11 mouse cellular contexts compared by ENCODE assay signal in the genomic region with DNA sequence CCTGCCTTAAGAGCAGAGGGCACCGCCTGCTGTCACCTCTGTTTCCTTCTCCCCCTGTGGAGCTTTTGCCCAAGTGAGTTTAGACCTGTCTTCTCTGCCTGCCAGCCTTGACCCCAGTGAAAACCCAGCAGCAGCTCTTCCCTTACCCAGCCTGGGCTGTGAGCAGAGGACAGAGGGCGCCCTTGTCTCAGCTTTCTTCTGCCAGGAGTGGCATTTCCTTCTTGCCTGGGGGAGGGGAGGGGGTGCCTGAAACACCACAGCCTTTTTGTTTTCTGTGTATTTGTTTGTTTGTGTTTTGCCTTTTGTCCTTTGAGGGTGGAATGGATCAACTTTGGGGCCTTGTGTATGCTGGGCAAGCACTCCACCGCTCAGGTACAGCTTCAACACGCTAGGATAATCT. TPM values are rescaled to one million over a fixed set of nuclear protein-coding genes. Genes with fewer than 3 reads are reported as not detected.
DNase-seq lines count a peak whose midpoint lies in the region; ATAC-seq and TF ChIP-seq lines count a peak whose summit lies in the region.
"Had no signal": no experiment of that assay in that cellular context is flagged by ENCODE, and none has a peak within 500 bp of the region (broad histone marks: within the 10 kb centered on the region; RNA-seq: fewer than 3 reads in every experiment).

No protein-coding gene starts in this region.

- H3K27ac ChIP-seq in heart, embryonic 12.5 days (ENCODE audit: poor library complexity, severe bottlenecking), result peak overlapping the region; percentile 4; the same call in 1 of the 2 replicates
- no peak overlapping the region for H3K27ac ChIP-seq in spleen, adult 2 months (ENCODE audit: insufficient read depth, low read length)
- H3K27ac ChIP-seq in kidney, embryonic 16.5 days (ENCODE audit: low read length), result peak overlapping the region; percentile 88
- H3K27ac ChIP-seq: hindbrain, embryonic 13.5 days; limb, embryonic 13.5 days had no signal

- intact Hi-C loops in left cerebral cortex, postnatal 4 days (cut with DNase I), result no loop called here

- H3K4me1 ChIP-seq in heart, embryonic 12.5 days (replicated peaks), result peaks cover 16% of the 10 kb centered on the region
- H3K4me1 ChIP-seq in spleen, adult 2 months (ENCODE audit: control insufficient read depth, insufficient read depth, insufficient read length), result peaks cover 9% of the 10 kb centered on the region; the same call in 1 of the 2 replicates
- peaks cover 14% of the 10 kb centered on the region for H3K4me1 ChIP-seq in kidney, embryonic 16.5 days (ENCODE audit: insufficient read depth, low read length)
- H3K4me1 ChIP-seq: hindbrain, embryonic 13.5 days; limb, embryonic 13.5 days had no signal

- 66% methylated on average over 4 of the region's 4 CpGs for WGBS in heart, embryonic 12.5 days
- WGBS in spleen, adult 2 months, result 80% methylated on average over 4 of the region's 4 CpGs
- 70% methylated on average over 4 of the region's 4 CpGs for WGBS in kidney, embryonic 16.5 days

- 0 out of 2 replicates have a peak overlapping the region, but pooled peaks have one; percentile 0 for H3K9ac ChIP-seq in heart, embryonic 12.5 days
- H3K9ac ChIP-seq in kidney, embryonic 16.5 days (replicated peaks; ENCODE audit: low read length), result 0 out of 2 replicates have a peak overlapping the region, but pooled peaks have one; percentile 16
- H3K9ac ChIP-seq: hindbrain, embryonic 13.5 days; limb, embryonic 13.5 days had no signal

- peaks cover 53% of the 10 kb centered on the region for H3K36me3 ChIP-seq in heart, embryonic 12.5 days
- H3K36me3 ChIP-seq in spleen, adult 2 months (ENCODE audit: control insufficient read depth, insufficient read depth, low read length), result peaks cover 48% of the 10 kb centered on the region
- H3K36me3 ChIP-seq in kidney, embryonic 16.5 days (ENCODE audit: insufficient read depth, low read length), result peaks cover 35% of the 10 kb centered on the region
- H3K36me3 ChIP-seq: hindbrain, embryonic 13.5 days had no signal

- no peaks in the 10 kb centered on the region for H3K27me3 ChIP-seq in heart, embryonic 12.5 days (replicated peaks)
- no peaks in the 10 kb centered on the region for H3K27me3 ChIP-seq in spleen, adult 2 months (ENCODE audit: control insufficient read depth, insufficient read depth, low read length)
- H3K27me3 ChIP-seq in kidney, embryonic 16.5 days (ENCODE audit: insufficient read depth, low read length), result no peaks in the 10 kb centered on the region
- H3K27me3 ChIP-seq: hindbrain, embryonic 13.5 days; limb, embryonic 13.5 days had no signal

- no peak overlapping the region for H3K4me2 ChIP-seq in heart, embryonic 12.5 days
- H3K4me2 ChIP-seq in kidney, embryonic 16.5 days (replicated peaks; ENCODE audit: low read depth, low read length), result no peak overlapping the region
- H3K4me2 ChIP-seq: hindbrain, embryonic 13.5 days; limb, embryonic 13.5 days had no signal

- no peaks in the 10 kb centered on the region for H3K9me3 ChIP-seq in heart, embryonic 12.5 days (replicated peaks)
- H3K9me3 ChIP-seq in kidney, embryonic 16.5 days (ENCODE audit: low read length), result no peaks in the 10 kb centered on the region
- H3K9me3 ChIP-seq: hindbrain, embryonic 13.5 days; limb, embryonic 13.5 days had no signal

- peak; percentile 25; the same call in 1 of the 2 replicates for TF ChIP-seq CTCF in spleen, adult 2 months (IDR thresholded peaks at IDR 0.05; ENCODE audit: extremely low read depth, insufficient read depth, insufficient read length, insufficient replicate concordance)

- no peak for TF ChIP-seq POLR2A in spleen, adult 2 months (IDR thresholded peaks at IDR 0.05; ENCODE audit: low read depth, low read length)

- H3K4me3 ChIP-seq in heart, embryonic 12.5 days, result no peak overlapping the region
- H3K4me3 ChIP-seq in spleen, adult 2 months (ENCODE audit: extremely low read depth, insufficient read depth, insufficient read length), result no peak overlapping the region
- no peak overlapping the region for H3K4me3 ChIP-seq in kidney, embryonic 16.5 days (ENCODE audit: low read length)
- H3K4me3 ChIP-seq: hindbrain, embryonic 13.5 days; limb, embryonic 13.5 days had no signal

- ATAC-seq in heart, embryonic 12.5 days (ENCODE audit: insufficient number of reproducible peaks, low FRiP score), result peak; percentile 47
- ATAC-seq in kidney, embryonic 16.5 days (ENCODE audit: low FRiP score, low TSS enrichment), result 0 out of 2 replicates have a peak, but pooled peaks have one; percentile 35

- no peak for DNase-seq in heart, postnatal 4 days
- DNase-seq in spleen, adult 2 months (ENCODE audit: low read depth in 1 of 2, low spot score in 2 of 2), result no peak
- no peak for DNase-seq in spleen, postnatal 4 days (ENCODE audit: low spot score in 2 of 2)
- DNase-seq in thymus, postnatal 4 days, result peak; percentile 70
- DNase-seq in right cerebral cortex, postnatal 14 days, result no peak
- no peak for DNase-seq in left cerebral cortex, postnatal 4 days
- DNase-seq: cerebellum, adult 11-12 months had no signal

RNA-seq across cellular contexts. Expression of gene Swap70, which starts 50.9 kb away (rescaled TPM):
- 22.6 and 23.1 TPM in 2 replicates for polyA plus RNA-seq in heart, embryonic 12.5 days (2016; fragmentation: Nextera tagmentation; extraction: Ambion mirVana)
- 10 to 100 TPM; 23.2 to 24.1 TPM for total RNA-seq in heart, postnatal 4 days (2021)
- 69.7 and 79.4 TPM in 2 replicates for polyA plus RNA-seq in spleen, adult 2 months (2012; rRNA removed)
- polyA plus RNA-seq in kidney, embryonic 16.5 days (2015; fragmentation: Nextera tagmentation; extraction: Ambion mirVana), result 32.1 and 34.2 TPM in 2 replicates
- 10 to 100 TPM; 10.4 to 12.2 TPM for total RNA-seq in left cerebral cortex, postnatal 4 days (2021)
